Mouse (Mus musculus): ENCODE results near the gene Fam81a.

DNA sequence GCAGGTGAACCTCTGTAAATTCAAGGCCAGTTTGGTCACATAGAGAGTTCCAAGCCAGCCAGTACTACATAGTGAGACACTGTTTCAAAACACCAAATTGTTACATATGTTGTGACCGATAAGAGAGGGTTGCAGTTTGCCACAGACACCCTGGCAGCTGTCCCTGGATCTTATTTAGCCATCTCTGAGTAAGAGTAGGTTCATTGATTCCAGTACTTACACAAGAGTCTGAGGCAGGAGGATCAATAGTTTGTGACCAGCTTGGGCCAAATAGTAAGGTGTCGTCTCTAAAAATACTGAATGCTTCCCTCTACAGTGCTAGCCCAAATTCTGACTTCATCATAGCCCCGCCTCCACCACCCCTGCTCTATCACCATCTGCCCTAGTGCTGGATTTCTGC is 64.3 kb downstream of the Fam81a start:
- TF ChIP-seq CTCF (IDR thresholded peaks at IDR 0.05; ENCODE audit: extremely low read depth, insufficient read depth, insufficient read length, insufficient replicate concordance) (no peak), POLR2A (IDR thresholded peaks at IDR 0.05; ENCODE audit: low read depth, low read length) (no peak)

Data from spleen, adult 2 months (tissue).